Mouse (Mus musculus): ENCODE results near the gene Smoc2. TPM values are rescaled to one million over a fixed set of nuclear protein-coding genes. Genes with fewer than 3 reads are reported as not detected.
A peak's percentile ranks its signal among the peaks of the same experiment; 100 is the strongest.

Smoc2 gene
- total and polyA plus RNA-seq, 3 experiments: 30.5 to 108 (median 44.2) TPM

- DNase-seq: peak; percentile 24
Observed at GRCm38 (mm10) chr17:14349086-14349814, 69.9 kb downstream of the Smoc2 start.

- no peak for DNase-seq
Observed at GRCm38 (mm10) chr17:14353219-14354079, 74.1 kb downstream of the Smoc2 start.

- no peak for DNase-seq
Observed at GRCm38 (mm10) chr17:14361511-14361910, 82.2 kb downstream of the Smoc2 start.

GRCm38 (mm10) chr17:14370476-14370875 is 91.2 kb downstream of the Smoc2 start:
- no peak for DNase-seq

GRCm38 (mm10) chr17:14371606-14372005 is 92.3 kb downstream of the Smoc2 start:
- peak; percentile 42 for DNase-seq

GRCm38 (mm10) chr17:14372324-14373145 is 93.2 kb downstream of the Smoc2 start:
- DNase-seq: no peak

GRCm38 (mm10) chr17:14378692-14379446 is 99.6 kb downstream of the Smoc2 start:
- DNase-seq: no peak

GRCm38 (mm10) chr17:14379518-14379917 is 100.2 kb downstream of the Smoc2 start:
- DNase-seq: no peak

GRCm38 (mm10) chr17:14379966-14380365 is 100.7 kb downstream of the Smoc2 start:
- no peak for DNase-seq

GRCm38 (mm10) chr17:14380526-14380925 is 101.2 kb downstream of the Smoc2 start:
- DNase-seq: no peak

GRCm38 (mm10) chr17:14381482-14381881 is 102.2 kb downstream of the Smoc2 start:
- DNase-seq: no peak

- no peak for DNase-seq
Observed at GRCm38 (mm10) chr17:14383981-14384380, 104.7 kb downstream of the Smoc2 start.

- no peak for DNase-seq
Observed at GRCm38 (mm10) chr17:14384980-14385379, 105.7 kb downstream of the Smoc2 start.

- DNase-seq: no peak
Observed at GRCm38 (mm10) chr17:14387261-14387660, 108.0 kb downstream of the Smoc2 start.

- no peak for DNase-seq
Observed at GRCm38 (mm10) chr17:14392443-14392842, 113.1 kb downstream of the Smoc2 start.

GRCm38 (mm10) chr17:14394861-14395260 is 115.6 kb downstream of the Smoc2 start:
- no peak for DNase-seq

- DNase-seq: peak; percentile 60
Observed at GRCm38 (mm10) chr17:14397456-14397855, 118.2 kb downstream of the Smoc2 start.

GRCm38 (mm10) chr17:14398650-14399424 is 119.5 kb downstream of the Smoc2 start:
- no peak for DNase-seq

GRCm38 (mm10) chr17:14400960-14401359 is 121.7 kb downstream of the Smoc2 start:
- DNase-seq: no peak

- DNase-seq: no peak
Observed at GRCm38 (mm10) chr17:14407874-14408273, 128.6 kb downstream of the Smoc2 start.

- DNase-seq: no peak
Observed at GRCm38 (mm10) chr17:14412460-14412859, 133.2 kb downstream of the Smoc2 start.
